Mouse (Mus musculus): ENCODE results near the gene Zfp729b. TPM values are rescaled to one million over a fixed set of nuclear protein-coding genes. Genes with fewer than 3 reads are reported as not detected.

Zfp729b gene
- total RNA-seq (2021) = 1 to 10 TPM; 7.5 to 7.7 TPM
- long read RNA-seq, experiment 1, full-length matches to known transcripts = 1 of 3 reads
- long read RNA-seq, experiment 1, partial matches to known transcripts = 0 of 3 reads
- long read RNA-seq, experiment 1, other reads (novel, unspliced or antisense) = 2 of 3 reads
- long read RNA-seq, experiment 2 = 0 reads

DNA sequence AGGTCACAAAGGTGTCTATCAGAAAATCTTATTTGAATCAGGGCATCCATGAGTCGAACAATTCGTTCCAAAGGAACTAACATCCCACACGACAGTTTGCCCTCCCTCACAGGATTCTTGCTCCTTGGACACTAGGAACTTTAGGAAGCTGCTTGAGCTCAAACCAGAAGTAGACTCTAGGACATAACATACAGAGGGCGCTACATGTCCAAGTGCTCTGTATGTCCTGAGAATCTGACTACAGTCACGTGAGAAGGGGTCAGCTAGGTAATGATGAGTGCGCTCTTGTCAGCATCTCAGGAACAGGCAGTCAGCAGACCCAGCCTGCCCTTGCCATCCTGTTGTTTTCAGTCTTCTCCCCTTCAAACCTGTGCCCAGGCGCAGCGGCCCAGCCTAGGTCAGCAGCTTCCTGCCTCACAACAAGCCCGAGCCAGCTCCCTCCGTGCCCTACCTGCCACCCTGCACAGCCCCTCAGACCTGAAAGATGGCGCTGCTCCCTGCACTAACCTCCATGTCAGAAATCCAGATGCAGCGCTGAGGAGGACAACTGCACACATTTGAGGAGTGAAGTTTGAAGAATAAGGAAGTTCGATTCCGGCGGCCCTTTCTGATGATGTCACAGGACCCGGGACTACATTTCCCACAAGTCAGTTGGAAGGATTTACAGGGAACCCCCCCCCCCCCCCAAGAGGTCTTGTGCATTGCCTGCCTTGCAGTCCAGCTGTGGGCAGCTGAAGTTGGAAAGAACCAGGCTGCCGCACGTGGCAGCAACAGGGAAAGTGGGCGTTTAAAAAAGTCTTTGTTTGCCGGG, at the start of gene Zfp729b:
Zfp729b (minus strand) TSS at position 642 of the 811 bp plus-strand sequence.
- DNase-seq = peak; percentile 90 to 91

DNA sequence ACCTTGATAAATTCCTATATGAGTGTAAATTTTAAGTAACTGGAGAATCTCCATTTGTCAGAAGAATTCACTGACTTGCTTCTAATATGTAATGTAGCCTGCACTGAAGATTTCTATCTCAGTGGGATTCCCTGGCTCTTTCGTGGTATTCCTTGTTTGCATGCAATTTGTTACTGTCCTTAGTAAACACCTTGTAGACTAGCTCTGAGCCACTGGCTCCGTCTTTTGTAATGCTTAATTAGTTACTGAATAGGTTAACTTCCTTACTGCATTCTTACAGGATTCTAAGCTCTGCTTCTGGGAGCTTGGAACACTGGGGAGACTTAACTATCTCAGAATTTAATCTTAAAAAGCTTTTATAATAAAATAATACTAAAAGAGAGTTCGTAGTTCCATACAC, 43.0 kb upstream of the Zfp729b start:
- no peak for DNase-seq

DNA sequence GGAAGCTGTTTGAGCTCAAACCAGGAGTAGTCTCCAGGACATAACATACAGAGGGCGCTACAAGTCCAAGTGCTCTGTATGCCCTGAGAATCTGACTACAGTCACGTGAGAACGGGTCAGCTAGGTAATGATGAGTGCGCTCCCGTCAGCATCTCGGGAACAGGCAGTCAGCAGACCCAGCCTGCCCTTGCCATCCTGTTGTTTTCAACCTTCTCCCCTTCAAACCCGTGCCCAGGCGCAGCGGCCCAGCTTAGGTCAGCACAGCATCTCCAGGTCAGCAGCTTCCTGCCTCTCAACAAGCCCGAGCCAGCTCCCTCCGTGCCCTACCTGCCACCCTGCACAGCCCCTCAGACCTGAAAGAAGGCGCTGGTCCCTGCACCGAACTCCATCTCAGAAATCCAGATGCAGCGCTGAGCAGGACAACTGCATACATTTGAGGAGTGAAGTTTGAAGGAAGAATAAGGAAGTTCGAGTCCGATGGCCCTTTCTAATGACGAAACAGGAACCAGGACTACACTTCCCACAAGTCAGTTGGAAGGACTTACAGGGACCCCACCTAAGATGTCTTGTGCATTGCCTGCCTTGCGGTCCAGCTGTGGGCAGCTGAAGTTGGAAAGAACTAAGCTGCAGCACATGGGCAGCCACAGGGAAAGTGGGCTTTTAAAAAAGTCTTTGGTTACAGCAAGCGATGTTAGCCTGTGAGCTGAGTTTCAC, 27.9 kb upstream of the Zfp729b start, which contains the start of the genes Gm49345 and Zfp729a:
Gm49345 (minus strand) TSS at position 476 of the 714 bp plus-strand sequence.
Zfp729a (minus strand) TSS at position 498 of the 714 bp plus-strand sequence.
- peak; percentile 87 to 88 for DNase-seq

DNA sequence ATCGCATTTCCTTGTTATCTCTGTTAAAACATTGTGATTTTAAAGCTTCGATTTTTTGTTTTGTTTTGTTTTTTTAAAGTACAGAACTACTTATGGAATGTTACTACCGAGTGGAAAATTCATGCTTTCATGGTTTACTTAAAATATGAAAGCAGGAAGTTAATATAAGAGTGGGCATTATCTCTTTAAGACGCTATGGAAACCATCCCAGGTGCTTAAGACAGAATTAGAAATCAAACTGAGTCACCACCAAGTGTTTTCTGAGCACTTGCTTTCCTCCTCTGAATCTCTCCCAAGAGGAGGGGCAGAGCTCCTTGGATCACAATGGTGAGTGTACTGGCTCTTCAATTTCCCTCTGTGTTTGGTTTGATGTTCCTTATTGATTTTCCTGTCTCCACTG, 601 bp upstream of the Zfp729b start:
- no peak for DNase-seq

DNA sequence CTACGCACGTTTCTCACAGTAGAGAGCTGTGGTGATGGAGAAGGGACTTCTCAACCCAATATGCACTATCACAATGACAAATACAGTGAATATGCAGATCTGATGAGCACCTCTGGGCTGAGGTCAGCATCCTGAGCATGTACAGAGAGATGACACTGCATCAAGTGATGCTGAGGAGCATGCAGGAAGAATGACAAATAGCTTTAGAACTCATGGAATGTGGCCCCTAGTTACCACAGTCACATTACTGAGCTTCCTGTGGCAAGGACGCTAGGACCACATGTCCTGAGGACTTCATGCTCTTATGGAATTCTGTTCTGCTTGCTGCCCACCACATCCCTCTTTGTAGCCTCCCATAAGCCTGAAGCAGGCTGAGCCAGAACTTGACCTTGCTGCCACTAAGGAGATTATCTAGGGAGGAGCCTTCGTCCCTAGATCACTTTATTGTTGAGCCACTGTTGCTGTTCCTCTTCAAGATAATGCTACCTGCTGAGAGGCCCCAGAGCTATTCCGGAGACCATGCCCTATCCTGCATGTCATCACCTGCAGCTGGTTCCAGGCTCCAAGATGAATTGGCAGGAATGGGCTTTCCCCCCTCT, 36.8 kb downstream of the Zfp729b start:
- DNase-seq = no peak

DNA sequence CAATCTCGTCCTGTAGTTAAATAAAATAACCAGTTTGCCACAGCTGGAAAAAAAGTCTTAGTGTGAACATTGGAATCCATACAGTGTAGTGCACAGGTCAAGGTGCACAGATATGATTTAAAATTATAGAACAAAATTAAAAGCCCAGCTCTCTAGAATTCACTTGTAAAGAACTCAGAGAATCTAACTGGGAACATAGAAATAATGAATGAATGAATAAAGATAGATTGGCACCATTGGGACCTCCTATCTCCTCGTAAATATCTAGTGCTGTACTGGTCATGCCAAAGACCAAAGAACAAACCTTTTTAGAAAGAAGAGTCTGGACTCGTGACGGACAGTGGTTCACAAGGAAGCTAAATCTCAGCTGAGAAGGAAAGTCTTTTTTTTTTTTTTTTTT, 55.8 kb downstream of the Zfp729b start, which contains the start of gene Zfp748:
Zfp748 (minus strand) TSS at position 101 of the 400 bp plus-strand sequence.
- no peak for DNase-seq

DNA sequence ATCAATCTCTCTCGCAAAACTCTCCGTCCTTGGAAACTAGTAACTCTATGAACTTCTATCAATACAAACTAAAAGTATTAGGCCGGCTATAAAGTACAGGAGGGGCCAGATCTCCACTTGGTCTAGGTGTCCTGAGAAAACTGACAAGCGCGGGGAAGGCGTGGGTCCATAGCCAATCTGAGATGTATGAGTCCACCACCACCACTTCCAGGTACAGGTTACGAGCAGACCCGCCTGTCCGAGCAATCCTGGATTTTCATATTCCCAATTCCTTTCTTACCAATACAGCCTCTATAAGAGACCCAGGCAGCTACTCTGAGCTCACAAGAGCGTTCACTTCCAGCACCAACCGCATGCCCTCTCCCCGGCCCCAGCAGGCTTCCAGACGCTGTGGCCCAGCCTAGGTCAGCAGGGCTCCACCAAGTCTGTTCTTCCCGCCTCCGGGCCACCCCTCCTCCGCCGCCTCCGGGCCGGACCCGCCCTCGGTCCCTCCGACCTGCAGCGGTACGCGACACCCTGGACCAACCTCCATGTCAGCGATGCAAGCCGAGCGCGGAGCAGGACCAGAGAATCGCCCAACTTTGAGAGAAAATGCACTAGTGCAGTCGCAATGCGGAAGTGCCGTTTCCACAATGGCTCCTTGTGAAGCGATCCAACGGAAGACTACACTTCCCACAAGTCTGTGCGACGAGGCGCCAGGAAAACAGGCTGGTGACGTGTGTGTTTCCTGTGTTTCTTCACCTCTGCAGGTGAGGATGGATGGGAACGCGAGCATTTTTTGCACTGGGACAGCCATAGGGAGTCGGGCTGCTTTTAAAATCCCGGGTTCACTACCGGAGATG, 56.8 kb downstream of the Zfp729b start:
- peak; percentile 84 to 87 for DNase-seq

DNA sequence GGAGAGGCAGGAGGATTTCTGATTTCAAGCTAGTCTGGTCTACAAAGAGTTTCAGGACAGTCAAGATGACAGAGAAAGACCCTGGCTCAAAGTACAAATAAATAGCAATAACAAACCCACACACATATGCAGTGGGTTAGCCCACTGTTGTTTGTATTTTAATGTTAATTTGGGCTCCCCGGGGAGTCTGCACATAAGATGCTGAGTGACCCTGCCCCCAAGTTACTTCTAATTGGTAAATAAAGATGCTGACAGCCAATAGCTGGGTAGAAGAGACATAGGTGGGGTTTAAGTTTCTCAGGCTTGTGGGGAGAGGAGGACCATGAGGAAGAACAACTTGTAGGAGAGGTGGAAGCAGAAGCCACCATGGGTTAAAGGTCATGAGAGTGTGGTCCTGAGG, 63.6 kb downstream of the Zfp729b start:
- DNase-seq = no peak

Other genes with a start within 250 kb of the Zfp729b start
- 1 to 10 TPM; 1.3 to 2.5 TPM for gene Gm28044, start 249.2 kb downstream of the Zfp729b start, total RNA-seq (2021)
- 1 to 10 TPM; 2.2 to 2.8 TPM for gene Zfp953, start 249.1 kb downstream of the Zfp729b start, total RNA-seq (2021)
- gene Gm28041, start 234.0 kb downstream of the Zfp729b start, total RNA-seq (2021) = 1 to 10 TPM; 2.4 to 3.0 TPM
- gene Zfp456, start 233.9 kb downstream of the Zfp729b start, total RNA-seq (2021) = 1 to 10 TPM; 1.3 to 1.7 TPM
- 1 to 10 TPM; 4.5 to 4.8 TPM for gene Zfp429, start 209.9 kb downstream of the Zfp729b start, total RNA-seq (2021)
- gene Zfp459, start 188.3 kb downstream of the Zfp729b start, total RNA-seq (2021) = 1 to 10 TPM in 1 of 2 experiments, under 1 TPM in 1; 0.79 to 1.7 TPM
- gene Zfp874a, start 158.1 kb downstream of the Zfp729b start, total RNA-seq (2021) = 10 to 100 TPM; 18.1 to 19.9 TPM
- 10 to 100 TPM; 17.1 to 20.0 TPM for gene Zfp874b, start 125.4 kb downstream of the Zfp729b start, total RNA-seq (2021)
- 10 to 100 TPM in 1 of 2 experiments, 1 to 10 TPM in 1; 7.9 to 10.5 TPM for gene Zfp58, start 109.2 kb downstream of the Zfp729b start, total RNA-seq (2021)
- gene Gm26965, start 83.6 kb downstream of the Zfp729b start, total RNA-seq (2021) = not detected
- 10 to 100 TPM; 22.0 to 23.3 TPM for gene Zfp87, start 83.5 kb downstream of the Zfp729b start, total RNA-seq (2021)
- 10 to 100 TPM in 1 of 2 experiments, 1 to 10 TPM in 1; 8.3 to 10.2 TPM for gene Zfp748, start 55.9 kb downstream of the Zfp729b start, total RNA-seq (2021)
- 1 to 10 TPM; 1.0 to 1.9 TPM for gene Gm49345, start 28.1 kb upstream of the Zfp729b start, total RNA-seq (2021)
- gene Zfp729a, start 28.1 kb upstream of the Zfp729b start, total RNA-seq (2021) = 1 to 10 TPM; 5.8 to 7.5 TPM
- gene Zfp738, start 77.4 kb upstream of the Zfp729b start, total RNA-seq (2021) = 10 to 100 TPM in 1 of 2 experiments, 1 to 10 TPM in 1; 9.9 to 10.7 TPM
- gene Zfp65, start 119.5 kb upstream of the Zfp729b start, total RNA-seq (2021) = 10 to 100 TPM in 1 of 2 experiments, 1 to 10 TPM in 1; 8.2 to 12.0 TPM
- 1 to 10 TPM; 3.7 to 4.2 TPM for gene Zfp85, start 145.5 kb upstream of the Zfp729b start, total RNA-seq (2021)
- gene Zfp493, start 170.0 kb upstream of the Zfp729b start, total RNA-seq (2021) = 1 to 10 TPM; 1.7 to 3.5 TPM
- 1 to 10 TPM; 2.3 to 4.2 TPM for gene Zfp273, start 204.0 kb upstream of the Zfp729b start, total RNA-seq (2021)
- 1 to 10 TPM; 2.7 to 3.8 TPM for gene Gm10037, start 221.4 kb upstream of the Zfp729b start, total RNA-seq (2021)

All from adrenal gland, postnatal 36 days (tissue).